In genomic region chr3:63340546-63340945, GRCm38 (mm10) we compare ENCODE assay signal across 18 mouse cellular contexts.
DNase-seq lines count a peak whose midpoint lies in the region; TF ChIP-seq lines count a peak whose summit lies in the region.
"Had no signal": no experiment of that assay in that cellular context is flagged by ENCODE, and none has a peak within 500 bp of the region (broad histone marks: within the 10 kb centered on the region; RNA-seq: fewer than 3 reads in every experiment).

No protein-coding gene starts in this region.

- H3K9ac ChIP-seq in liver, adult 2 months (ENCODE audit: low read depth, low read length), result no peak overlapping the region
- no peak overlapping the region for H3K9ac ChIP-seq in heart, adult 2 months (ENCODE audit: low read depth, low read length)
- H3K9ac ChIP-seq: forebrain, embryonic 12.5 days had no signal

- no peak for TF ChIP-seq EP300 in heart, adult 2 months (IDR thresholded peaks at IDR 0.05; ENCODE audit: insufficient read depth, low read depth, low read length)

- WGBS in liver, adult 2 months, result 69% methylated on average over 3 of the region's 3 CpGs
- 86% methylated on average over 3 of the region's 3 CpGs for WGBS in heart, adult 2 months

- no peaks in the 10 kb centered on the region for H3K4me1 ChIP-seq in liver, adult 2 months (ENCODE audit: control insufficient read depth, insufficient read depth, low read length)
- no peaks in the 10 kb centered on the region for H3K4me1 ChIP-seq in heart, adult 2 months (ENCODE audit: control insufficient read depth, insufficient read depth, low read length)
- H3K4me1 ChIP-seq: forebrain, embryonic 12.5 days; hindbrain, embryonic 10.5 days had no signal

- no peak for TF ChIP-seq POLR2A in liver, adult 2 months (IDR thresholded peaks at IDR 0.05; ENCODE audit: extremely low read depth, insufficient read depth, low read length)
- no peak for TF ChIP-seq POLR2A in heart, adult 2 months (IDR thresholded peaks at IDR 0.05; ENCODE audit: insufficient read depth, low read depth, low read length)

- TF ChIP-seq CTCF in liver, adult 2 months (IDR thresholded peaks at IDR 0.05; ENCODE audit: low read depth, low read length), result no peak
- TF ChIP-seq CTCF in heart, adult 2 months (IDR thresholded peaks at IDR 0.05), result no peak

- no peak overlapping the region for H3K27ac ChIP-seq in liver, adult 2 months (replicated peaks; ENCODE audit: insufficient read depth, low read depth, low read length)
- no peak overlapping the region for H3K27ac ChIP-seq in heart, adult 2 months
- H3K27ac ChIP-seq: forebrain, embryonic 12.5 days; hindbrain, embryonic 10.5 days; hindbrain, postnatal 0 days; layer of hippocampus, adult 2 months; stomach, postnatal 0 days had no signal

- DNase-seq in liver, adult 2 months (ENCODE audit: extremely low read depth, low read depth, low spot score), result peak; percentile 51
- no peak for DNase-seq in liver
- peak; percentile 30 to 73 for DNase-seq in kidney, adult 8-10 months
- peak; percentile 27 for DNase-seq in kidney, postnatal 14 days
- DNase-seq in gastrocnemius, postnatal 4 days (ENCODE audit: low spot score in 2 of 2), result no peak
- DNase-seq in heart, adult 2 months, result no peak
- DNase-seq in thymus, postnatal 25 days, result no peak
- DNase-seq: cerebellum, adult 8-10 months; gastrocnemius, postnatal 14 days; layer of hippocampus, postnatal 36 days; lung, adult 2 months; retina, postnatal 1 day had no signal

- no peaks in the 10 kb centered on the region for H3K79me2 ChIP-seq in liver, adult 2 months (ENCODE audit: control insufficient read depth, insufficient read depth, low read length)
- no peaks in the 10 kb centered on the region for H3K79me2 ChIP-seq in heart, adult 2 months (replicated peaks; ENCODE audit: control insufficient read depth, insufficient read depth, low read length)

- intact Hi-C loops in heart, adult 2 months (cut with DNase I), result no loop called here

- no peaks in the 10 kb centered on the region for H3K27me3 ChIP-seq in liver, adult 2 months (ENCODE audit: control insufficient read depth, insufficient read depth, low read length)
- H3K27me3 ChIP-seq in heart, adult 2 months (ENCODE audit: control insufficient read depth, insufficient read depth, low read length), result no peaks in the 10 kb centered on the region
- H3K27me3 ChIP-seq: CH12.LX; forebrain, embryonic 12.5 days had no signal

- no peak overlapping the region for H3K4me3 ChIP-seq in liver, adult 2 months (ENCODE audit: insufficient read depth, low read depth, low read length)
- no peak overlapping the region for H3K4me3 ChIP-seq in heart, adult 2 months
- H3K4me3 ChIP-seq: forebrain, embryonic 12.5 days; hindbrain, embryonic 10.5 days; layer of hippocampus, adult 2 months had no signal

- no peaks in the 10 kb centered on the region for H3K36me3 ChIP-seq in liver, adult 2 months (ENCODE audit: control insufficient read depth, insufficient read depth, low read length)
- no peaks in the 10 kb centered on the region for H3K36me3 ChIP-seq in heart, adult 2 months (ENCODE audit: control insufficient read depth, insufficient read depth, low read length)
- H3K36me3 ChIP-seq: forebrain, embryonic 12.5 days; hindbrain, embryonic 10.5 days had no signal

Comparison
In these comparisons a context has a peak if more than half of its experiments do, and no peak if none do; other contexts are left out.
1. DNase-seq: peak in liver, adult 2 months (single experiment), kidney, adult 8-10 months (2 of 2) and kidney, postnatal 14 days (single experiment); none in liver (single experiment), gastrocnemius, postnatal 4 days (0 of 2), heart, adult 2 months (0 of 2) and thymus, postnatal 25 days (single experiment).